Mouse (Mus musculus): ENCODE measurements around the gene Tmem212.

GRCm38 (mm10) chr3:27881897-27882835, 14.0 kb downstream of the Tmem212 start:
- TF ChIP-seq POLR2AphosphoS5 (IDR thresholded peaks at IDR 0.05; ENCODE audit: insufficient replicate concordance, low read depth, low read length) (no peak), CTCF (IDR thresholded peaks at IDR 0.05; ENCODE audit: low read depth, low read length) (no peak), TAL1 (conservative IDR thresholded peaks at IDR 0.05; ENCODE audit: low read depth, low read length) (no peak), GATA1 (IDR thresholded peaks at IDR 0.05; ENCODE audit: borderline replicate concordance, low read length) (no peak)

All from G1E (cell line).